Comparison of ENCODE assay signal across 9 mouse cellular contexts in genomic region chr1:90221811-90222361, GRCm38 (mm10). TPM values are rescaled to one million over a fixed set of nuclear protein-coding genes. Genes with fewer than 3 reads are reported as not detected.
DNase-seq lines count a peak whose midpoint lies in the region; ATAC-seq and TF ChIP-seq lines count a peak whose summit lies in the region.
"Had no signal": no experiment of that assay in that cellular context is flagged by ENCODE, and none has a peak within 500 bp of the region (broad histone marks: within the 10 kb centered on the region; RNA-seq: fewer than 3 reads in every experiment).

No protein-coding gene starts in this region.

- H3K4me1 ChIP-seq in neural tube, embryonic 13.5 days (replicated peaks) = peaks cover 55% of the 10 kb centered on the region
- H3K4me1 ChIP-seq in lung, postnatal 0 days (ENCODE audit: insufficient read depth, low read depth, low read length) = no peaks in the 10 kb centered on the region
- H3K4me1 ChIP-seq in thymus, adult 2 months (replicated peaks; ENCODE audit: control insufficient read depth, insufficient read depth, low read length) = no peaks in the 10 kb centered on the region

- peak; percentile 94 for DNase-seq in brain, embryonic 14.5 days (ENCODE audit: low read depth)
- DNase-seq in frontal cortex, postnatal 10 days (ENCODE audit: low spot score in 2 of 2) = peak; percentile 55 to 65
- peak; percentile 65 to 79 for DNase-seq in left cerebral cortex, adult 2 months (ENCODE audit: extremely low spot score in 1 of 2, low spot score in 2 of 2)
- no peak for DNase-seq in c-Kit-positive CD71-positive TER-119-positive erythroid progenitor cells, embryonic 14.5 days (ENCODE audit: low spot score)
- DNase-seq in lung, postnatal 0 days (ENCODE audit: low spot score) = no peak
- DNase-seq in thymus, postnatal 36 days = no peak
- no peak for DNase-seq in thymus, adult 2 months

- no peaks in the 10 kb centered on the region for H3K9me3 ChIP-seq in neural tube, embryonic 13.5 days
- H3K9me3 ChIP-seq in lung, postnatal 0 days (ENCODE audit: low read length) = no peaks in the 10 kb centered on the region
- H3K9me3 ChIP-seq: embryonic facial prominence, embryonic 12.5 days had no signal

- no peak for TF ChIP-seq EP300 in lung, postnatal 0 days (IDR thresholded peaks at IDR 0.05)

- WGBS in neural tube, embryonic 13.5 days = 22% methylated on average over 18 of the region's 18 CpGs
- 69% methylated on average over 18 of the region's 18 CpGs for WGBS in lung, postnatal 0 days
- WGBS in thymus, adult 2 months = 27% methylated on average over 18 of the region's 18 CpGs

- H3K4me3 ChIP-seq in left cerebral cortex, adult 2 months = no peak overlapping the region
- no peak overlapping the region for H3K4me3 ChIP-seq in neural tube, embryonic 13.5 days
- H3K4me3 ChIP-seq in lung, postnatal 0 days (ENCODE audit: low read depth, low read length) = no peak overlapping the region
- H3K4me3 ChIP-seq in thymus, adult 2 months (ENCODE audit: control insufficient read depth, insufficient read depth, low read length) = no peak overlapping the region
- H3K4me3 ChIP-seq: embryonic facial prominence, embryonic 12.5 days had no signal

- TF ChIP-seq POLR2A in brain, embryonic 14.5 days (IDR thresholded peaks at IDR 0.05; ENCODE audit: borderline replicate concordance, extremely low read depth, insufficient read depth, insufficient read length, poor library complexity, severe bottlenecking) = no peak
- TF ChIP-seq POLR2A in thymus, adult 2 months (IDR thresholded peaks at IDR 0.05; ENCODE audit: control insufficient read depth, extremely low read depth, insufficient read depth, low read length, poor library complexity) = no peak

- no peak overlapping the region for H3K9ac ChIP-seq in neural tube, embryonic 13.5 days
- no peak overlapping the region for H3K9ac ChIP-seq in lung, postnatal 0 days (replicated peaks; ENCODE audit: low read depth)
- H3K9ac ChIP-seq: embryonic facial prominence, embryonic 12.5 days had no signal

- H3K27me3 ChIP-seq in neural tube, embryonic 13.5 days = no peaks in the 10 kb centered on the region; the same call in 1 of the 2 replicates
- H3K27me3 ChIP-seq in lung, postnatal 0 days (replicated peaks; ENCODE audit: insufficient read depth, low read length) = no peaks in the 10 kb centered on the region
- no peaks in the 10 kb centered on the region for H3K27me3 ChIP-seq in thymus, adult 2 months (ENCODE audit: control insufficient read depth, insufficient read depth, low read length)

- H3K36me3 ChIP-seq in neural tube, embryonic 13.5 days = no peaks in the 10 kb centered on the region
- H3K36me3 ChIP-seq in lung, postnatal 0 days (ENCODE audit: insufficient read depth, low read length) = no peaks in the 10 kb centered on the region
- H3K36me3 ChIP-seq in thymus, adult 2 months (ENCODE audit: control insufficient read depth, insufficient read depth, low read length) = no peaks in the 10 kb centered on the region

- peak overlapping the region; percentile 72 for H3K27ac ChIP-seq in left cerebral cortex, adult 2 months
- H3K27ac ChIP-seq in neural tube, embryonic 13.5 days (replicated peaks) = peak overlapping the region; percentile 78
- H3K27ac ChIP-seq in lung, postnatal 0 days (ENCODE audit: low read length) = no peak overlapping the region
- H3K27ac ChIP-seq in thymus, adult 2 months (ENCODE audit: control insufficient read depth, insufficient read depth, low read length) = no peak overlapping the region
- H3K27ac ChIP-seq: embryonic facial prominence, embryonic 12.5 days had no signal

- TF ChIP-seq CTCF in brain, embryonic 14.5 days (IDR thresholded peaks at IDR 0.05; ENCODE audit: borderline replicate concordance, extremely low read depth, insufficient read depth, insufficient read length) = no peak
- TF ChIP-seq CTCF in left cerebral cortex, adult 2 months (IDR thresholded peaks at IDR 0.05) = no peak
- TF ChIP-seq CTCF in lung, postnatal 0 days (IDR thresholded peaks at IDR 0.05) = no peak
- no peak for TF ChIP-seq CTCF in thymus, adult 2 months (IDR thresholded peaks at IDR 0.05; ENCODE audit: borderline replicate concordance, control insufficient read depth, extremely low read depth, insufficient read depth, low read length, poor library complexity)

- ATAC-seq in neural tube, embryonic 13.5 days (ENCODE audit: low read depth) = peak; percentile 65
- ATAC-seq in lung, postnatal 0 days = no peak

- peak overlapping the region; percentile 39 for H3K4me2 ChIP-seq in neural tube, embryonic 13.5 days
- no peak overlapping the region for H3K4me2 ChIP-seq in lung, postnatal 0 days (replicated peaks; ENCODE audit: low read depth, low read length)
- H3K4me2 ChIP-seq: embryonic facial prominence, embryonic 12.5 days had no signal

- intact Hi-C loops in left cerebral cortex, adult 2 months (cut with DNase I) = loop anchor here (2.0 kb wide), 1 partner anchor 55 kb away; no protein-coding TSS in a partner anchor

RNA-seq across cellular contexts. Expression of gene Ackr3, which starts 18.1 kb away (rescaled TPM):
- 37.6 and 76.2 TPM in 2 replicates for polyA plus RNA-seq in brain, embryonic 14.5 days (2012; rRNA removed)
- 1 to 10 TPM; 7.4 to 9.9 TPM for total RNA-seq in left cerebral cortex, adult 2 months (2021)
- 16.7 and 17.1 TPM in 2 replicates for polyA plus RNA-seq in neural tube, embryonic 13.5 days (2015; fragmentation: Nextera tagmentation; extraction: Ambion mirVana)
- polyA plus RNA-seq in lung, postnatal 0 days (2015; fragmentation: Nextera tagmentation; extraction: Ambion mirVana) = 38.4 and 54.8 TPM in 2 replicates
- 17.1 and 24.7 TPM in 2 replicates for polyA plus RNA-seq in thymus, adult 2 months (2012; rRNA removed)

Comparison
In these comparisons a context has a peak if more than half of its experiments do, and no peak if none do; other contexts are left out.
1. DNase-seq: peak in brain, embryonic 14.5 days (single experiment), frontal cortex, postnatal 10 days (2 of 2) and left cerebral cortex, adult 2 months (2 of 2); none in c-Kit-positive CD71-positive TER-119-positive erythroid progenitor cells, embryonic 14.5 days (single experiment), lung, postnatal 0 days (single experiment), thymus, postnatal 36 days (0 of 2) and thymus, adult 2 months (single experiment).
2. H3K27ac ChIP-seq: peak in left cerebral cortex, adult 2 months (single experiment) and neural tube, embryonic 13.5 days (single experiment); none in lung, postnatal 0 days (single experiment) and thymus, adult 2 months (single experiment).